Mouse (Mus musculus) liver, adult 2 months (tissue): ENCODE results near the gene Mical2.

Experiments
- CTCF ChIP-seq: fragments of 200-500 bp; IDR thresholded peaks from 2 replicates; pipeline ENCODE4 v1.5.1; 2011; ENCODE audit warnings: low read depth, low read length, control low read depth
- POLR2A ChIP-seq: fragments of 200-500 bp; IDR thresholded peaks from 2 replicates; pipeline ENCODE4 v1.6.1; 2011; ENCODE audit warnings: low read length, control low read depth; ENCODE audit not compliant: insufficient read depth; ENCODE audit errors: extremely low read depth

DNA sequence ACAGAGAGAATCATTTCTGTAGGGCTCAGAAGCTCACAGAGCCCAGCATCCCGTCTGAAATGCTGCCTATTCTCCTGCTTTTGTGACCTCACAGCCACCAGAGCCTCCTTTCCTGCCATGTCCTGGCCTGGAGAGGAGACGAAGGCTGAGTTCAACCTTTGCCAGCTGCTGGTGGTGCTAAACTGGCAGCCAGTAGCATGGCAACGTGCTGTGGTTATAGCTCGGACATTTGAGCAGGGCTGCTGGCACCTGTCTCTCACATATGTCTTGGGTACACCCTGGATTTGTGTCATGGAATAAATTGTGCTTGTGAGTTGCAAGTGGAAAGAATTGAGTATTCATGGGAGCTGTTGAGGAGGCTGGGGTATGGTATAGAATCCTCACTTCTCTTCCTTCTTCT lies 9.8 kb downstream of the Mical2 start:
- TF ChIP-seq POLR2A (no peak), CTCF (no peak)
